Mouse (Mus musculus) liver, postnatal 0 days (tissue): ENCODE results near the gene Pde8a. TPM values are rescaled to one million over a fixed set of nuclear protein-coding genes. Genes with fewer than 3 reads are reported as not detected.

ENCODE experiments used
- ATAC-seq: fragments of 200-750 bp; cut with Nextera tagmentation; 2 replicates; pipeline ENCODE4 v1.8.0; 2017; ENCODE audit warnings: mild to moderate bottlenecking, moderate library complexity
- DNase-seq: peaks from one replicate; pipeline ENCODE4 v3.0.0-alpha.2; 2016
- H3K27ac ChIP-seq: fragments of 300-500 bp; sonication (generic); 2 replicates; pipeline ENCODE4 v1.5.1; 2014; ENCODE audit warnings: antibody characterized with exemption, moderate library complexity, mild to moderate bottlenecking, low read depth
- H3K27me3 ChIP-seq: fragments of 300-500 bp; sonication (generic); 2 replicates; pipeline ENCODE4 v1.6.1; 2014; ENCODE audit warnings: low read length, control low read depth, mixed read lengths; ENCODE audit not compliant: insufficient read depth
- H3K36me3 ChIP-seq: fragments of 300-500 bp; sonication (generic); replicated peaks from 2 replicates; pipeline ENCODE4 v1.6.1; 2014; ENCODE audit warnings: mild to moderate bottlenecking, control low read depth, low read length, moderate library complexity, mixed read lengths; ENCODE audit not compliant: insufficient read depth
- H3K4me1 ChIP-seq: fragments of 300-500 bp; sonication (generic); 2 replicates; pipeline ENCODE4 v1.6.1; 2014; ENCODE audit warnings: antibody characterized with exemption, mild to moderate bottlenecking, control low read depth; ENCODE audit not compliant: insufficient read depth
- H3K4me2 ChIP-seq: fragments of 300-500 bp; sonication (generic); 2 replicates; pipeline ENCODE4 v1.6.1; 2014; ENCODE audit warnings: low read depth, mild to moderate bottlenecking, low read length, moderate library complexity, mixed read lengths
- H3K4me3 ChIP-seq: fragments of 300-500 bp; sonication (generic); 2 replicates; pipeline ENCODE4 v1.5.1; 2014; ENCODE audit warnings: low read depth, low read length
- H3K9ac ChIP-seq: fragments of 300-500 bp; sonication (generic); replicated peaks from 2 replicates; pipeline ENCODE4 v1.6.1; 2014; ENCODE audit warnings: mild to moderate bottlenecking, moderate library complexity
- H3K9me3 ChIP-seq: fragments of 300-500 bp; sonication (generic); 2 replicates; pipeline ENCODE4 v1.6.1; 2016; ENCODE audit warnings: mild to moderate bottlenecking, control low read depth, low read length, mixed read lengths
- CTCF ChIP-seq: sonication (generic); IDR thresholded peaks from 2 replicates; pipeline ENCODE4 v1.5.1; 2016; ENCODE audit warnings: antibody characterized with exemption, low read depth
- EP300 ChIP-seq: IDR thresholded peaks from 2 replicates; pipeline ENCODE4 v1.6.1; 2016; ENCODE audit warnings: antibody characterized with exemption, low read depth, mild to moderate bottlenecking
- WGBS: fragments of 180-500 bp; shearing (Covaris S2); extraction: QIAGEN DNeasy Blood & Tissue Kit; methylation state at CpG from one replicate; pipeline ENCODE4 v1.1.7; 2014; ENCODE audit not compliant: insufficient replicate concordance; 5-methylcytosine and 5-hydroxymethylcytosine counted together
- polyA plus RNA-seq: library from polyadenylated mRNA; unstranded; fragments of >200 nt; fragmentation: Nextera tagmentation; extraction: Ambion mirVana; gene quantifications from 2 replicates; pipeline ENCODE4 v1.2.1, GENCODE M21; 2015

Pde8a gene
- polyA plus RNA-seq, 1 experiment from 2014 or later = 3.4 TPM

DNA sequence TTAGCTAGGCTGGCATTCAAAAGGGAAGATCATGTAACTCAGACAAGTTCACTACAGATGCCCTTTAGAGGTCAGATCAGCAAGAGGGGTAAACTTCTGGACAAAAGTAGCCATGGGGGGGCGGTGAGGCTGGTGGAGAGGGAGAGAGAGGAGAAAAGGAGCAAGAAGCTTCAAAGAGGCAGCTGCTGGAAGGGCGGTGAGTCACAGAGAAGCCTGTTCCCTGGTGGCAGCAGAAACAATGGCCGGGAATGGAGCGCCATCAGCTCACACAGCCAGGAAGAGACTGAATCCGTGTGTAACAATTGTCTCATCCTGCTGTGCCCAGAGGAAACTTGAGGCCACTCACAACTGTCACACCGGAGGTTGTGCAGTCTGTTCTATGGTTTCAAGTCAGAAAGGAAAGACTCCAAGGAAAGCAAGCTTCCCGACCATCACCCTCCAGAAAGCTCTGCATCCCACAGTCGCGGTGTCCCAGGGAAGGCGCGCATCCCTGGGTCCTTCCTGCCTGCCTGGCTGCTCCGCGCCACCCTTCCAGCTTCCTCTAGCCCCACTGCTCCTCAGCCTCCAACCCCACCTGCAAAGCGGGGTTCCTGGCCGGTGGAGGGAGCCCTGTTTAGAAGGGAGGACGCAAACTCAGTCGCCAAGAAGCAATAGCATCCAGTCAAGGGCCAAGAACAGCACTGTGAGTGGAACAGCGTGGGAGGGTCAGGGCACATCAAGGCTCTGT, 122.5 kb downstream of the Pde8a start:
- peak; percentile 26 for ATAC-seq
- Histone ChIP-seq H3K27ac (no peak overlapping the region), H3K27me3 (no peaks in the 10 kb centered on the region), H3K4me2 (no peak overlapping the region), H3K9ac (no peak overlapping the region), H3K9me3 (no peaks in the 10 kb centered on the region), H3K36me3 (peaks cover 34% of the 10 kb centered on the region), H3K4me1 (no peaks in the 10 kb centered on the region), H3K4me3 (no peak overlapping the region)
- DNase-seq = no peak
- TF ChIP-seq EP300 (no peak), CTCF (no peak)
- 74% methylated on average over 18 of the region's 18 CpGs for WGBS

DNA sequence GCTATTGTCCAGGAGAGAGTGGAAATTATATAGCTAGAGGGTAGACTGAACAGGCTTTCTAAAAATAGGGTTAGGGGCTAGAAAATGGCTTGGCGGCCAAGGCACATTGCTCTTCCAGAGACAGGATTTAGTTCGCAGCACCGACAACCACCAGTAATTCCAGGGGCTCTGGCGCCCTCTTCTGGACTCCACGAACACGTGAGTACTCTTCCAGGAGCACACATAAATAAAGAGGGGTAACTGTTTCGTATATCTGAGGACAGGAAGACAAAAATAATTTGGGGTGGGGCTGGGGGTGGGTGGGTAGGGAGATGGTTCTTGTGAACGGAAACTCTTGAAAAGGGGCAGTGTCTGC, 123.0 kb downstream of the Pde8a start:
- DNase-seq (peak; percentile 71), ATAC-seq (no peak)
- Histone ChIP-seq H3K27me3 (no peaks in the 10 kb centered on the region), H3K4me1 (no peaks in the 10 kb centered on the region), H3K4me3 (no peak overlapping the region), H3K36me3 (peaks cover 36% of the 10 kb centered on the region), H3K9me3 (no peaks in the 10 kb centered on the region), H3K27ac (no peak overlapping the region), H3K4me2 (no peak overlapping the region), H3K9ac (no peak overlapping the region)
- 53% methylated on average over 8 of the region's 8 CpGs for WGBS
- peak; percentile 67 for TF ChIP-seq CTCF
- TF ChIP-seq EP300 = no peak

DNA sequence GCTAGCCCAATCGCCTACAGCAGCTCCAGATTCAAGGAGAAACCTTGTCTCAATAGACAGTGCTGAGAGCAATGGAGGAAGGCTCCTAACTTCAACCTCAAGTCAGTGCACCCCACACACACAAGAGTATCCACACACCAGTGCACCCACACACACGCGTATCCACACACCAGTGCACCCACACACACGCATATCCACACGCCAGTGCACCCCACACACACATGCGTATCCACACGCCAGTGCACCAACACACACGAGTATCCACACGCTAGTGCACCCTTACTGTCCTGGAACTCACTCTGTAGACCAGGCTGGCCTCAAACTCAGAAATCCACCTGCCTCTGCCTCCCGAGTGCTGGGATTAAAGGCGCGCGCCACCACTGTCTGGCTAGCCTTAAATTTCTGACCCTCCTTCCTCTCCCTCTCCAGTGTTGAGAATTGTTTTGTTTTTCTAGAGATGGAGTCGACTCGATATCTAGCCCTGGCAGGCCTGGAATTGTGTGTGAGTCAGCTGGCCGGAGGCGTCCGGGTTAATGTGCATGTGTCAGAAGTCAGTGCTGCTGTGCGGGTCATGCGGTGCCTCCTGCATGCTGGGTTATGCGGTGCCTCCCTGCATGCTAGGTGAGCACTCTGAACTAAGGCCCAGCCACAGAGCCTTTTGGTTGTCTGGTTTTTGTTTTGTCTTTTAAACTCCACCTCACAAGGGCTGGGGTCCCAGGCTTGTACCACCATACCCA, 124.6 kb downstream of the Pde8a start:
- no peak for TF ChIP-seq CTCF
- no peak for TF ChIP-seq EP300
- Histone ChIP-seq H3K4me3 (no peak overlapping the region), H3K27ac (no peak overlapping the region), H3K4me1 (peaks cover 9% of the 10 kb centered on the region), H3K9ac (no peak overlapping the region), H3K9me3 (no peaks in the 10 kb centered on the region), H3K4me2 (no peak overlapping the region), H3K27me3 (no peaks in the 10 kb centered on the region), H3K36me3 (peaks cover 43% of the 10 kb centered on the region)
- no peak for DNase-seq
- 88% methylated on average over 21 of the region's 21 CpGs for WGBS
- no peak for ATAC-seq

DNA sequence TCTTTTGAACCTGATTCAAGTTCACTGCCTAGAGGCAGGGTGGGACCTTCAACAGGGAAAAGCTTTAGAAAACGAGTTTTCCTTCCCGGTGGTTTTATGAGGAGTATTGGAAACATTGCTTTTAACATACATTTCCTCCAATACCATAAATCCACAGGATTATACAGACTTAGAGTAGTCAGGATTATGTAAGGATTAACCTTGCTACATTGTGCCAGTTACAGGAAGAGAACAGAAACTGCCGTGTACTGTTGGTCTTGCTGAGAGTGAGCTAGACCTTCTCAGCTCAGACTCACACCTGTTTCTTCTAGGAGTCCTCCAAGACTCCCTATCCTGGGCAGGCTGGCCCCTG, 125.1 kb downstream of the Pde8a start:
- DNase-seq = no peak
- no peak overlapping the region for H3K4me3 ChIP-seq
- ATAC-seq = no peak
- H3K9me3 ChIP-seq = no peaks in the 10 kb centered on the region
- peaks cover 14% of the 10 kb centered on the region for H3K4me1 ChIP-seq
- TF ChIP-seq CTCF = no peak
- no peak for TF ChIP-seq EP300
- no peak overlapping the region for H3K4me2 ChIP-seq
- WGBS = 76% methylated on average over 3 of the region's 3 CpGs
- no peak overlapping the region for H3K9ac ChIP-seq
- no peaks in the 10 kb centered on the region for H3K27me3 ChIP-seq
- peaks cover 45% of the 10 kb centered on the region for H3K36me3 ChIP-seq
- H3K27ac ChIP-seq = no peak overlapping the region

DNA sequence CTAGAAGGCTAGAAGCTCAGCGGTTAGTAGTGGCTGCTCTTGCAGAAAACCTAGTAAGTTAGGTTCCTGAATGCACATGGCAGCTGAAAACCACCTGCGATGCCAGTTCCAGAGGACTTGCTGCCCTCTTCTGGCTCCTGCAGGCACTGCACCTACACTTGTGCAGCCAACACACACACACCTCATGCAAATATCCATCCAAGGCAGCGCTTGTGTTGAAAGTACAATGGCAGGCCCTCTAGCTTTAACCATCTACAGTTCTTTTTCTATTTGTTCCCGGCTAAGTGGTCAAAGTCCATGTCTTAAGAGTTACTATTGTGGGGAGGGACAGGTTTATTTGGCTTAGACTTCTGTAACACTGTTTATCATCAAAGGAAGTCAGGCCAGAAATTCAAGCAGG, 126.4 kb downstream of the Pde8a start:
- peak; percentile 81 for DNase-seq
- Histone ChIP-seq H3K4me1 (peaks cover 22% of the 10 kb centered on the region), H3K36me3 (peaks cover 45% of the 10 kb centered on the region), H3K27ac (no peak overlapping the region), H3K4me2 (no peak overlapping the region), H3K9ac (no peak overlapping the region), H3K4me3 (no peak overlapping the region), H3K9me3 (no peaks in the 10 kb centered on the region), H3K27me3 (no peaks in the 10 kb centered on the region)
- peak; percentile 88 for TF ChIP-seq CTCF
- TF ChIP-seq EP300 = no peak
- no peak for ATAC-seq
- 71% methylated on average over 4 of the region's 4 CpGs for WGBS

DNA sequence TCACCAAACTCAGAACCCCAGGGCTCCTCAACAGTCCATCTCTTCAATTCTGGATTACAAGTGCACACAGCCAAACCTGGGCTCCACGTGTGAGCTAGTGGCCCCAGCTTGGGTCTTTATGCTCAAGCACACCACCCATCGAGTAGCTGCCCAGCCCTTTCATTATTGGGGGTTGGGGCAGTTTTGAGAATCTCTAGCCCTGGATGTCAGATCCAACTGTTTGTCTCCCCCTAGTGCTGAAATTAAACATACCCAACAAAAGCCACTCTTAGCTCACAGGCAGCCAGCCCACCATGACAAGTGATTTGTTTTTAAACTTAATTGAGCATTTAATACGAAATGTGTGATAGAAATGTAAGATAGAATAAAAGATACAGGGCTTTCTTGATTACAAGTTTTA, 128.2 kb downstream of the Pde8a start:
- 40% methylated on average over 3 of the region's 3 CpGs for WGBS
- ATAC-seq (no peak), DNase-seq (no peak)
- no peaks in the 10 kb centered on the region for H3K27me3 ChIP-seq
- no peaks in the 10 kb centered on the region for H3K9me3 ChIP-seq
- no peak overlapping the region for H3K4me2 ChIP-seq
- TF ChIP-seq CTCF (peak; percentile 66), EP300 (no peak)
- H3K36me3 ChIP-seq = peaks cover 42% of the 10 kb centered on the region
- peaks cover 28% of the 10 kb centered on the region for H3K4me1 ChIP-seq
- H3K27ac ChIP-seq = no peak overlapping the region
- no peak overlapping the region for H3K4me3 ChIP-seq
- H3K9ac ChIP-seq = no peak overlapping the region
